Mouse (Mus musculus): ENCODE results near the gene Gdap2.
A peak's percentile ranks its signal among the peaks of the same experiment; 100 is the strongest.

The Gdap2 gene

GRCm38 (mm10) chr3:100162315-100163105 lies at the start of gene Gdap2, which contains the start of gene Wdr3:
Gene Gdap2, plus strand, starts transcription at chr3:100162381.
Gene Wdr3, minus strand, starts transcription at chr3:100162407.
- peak; percentile 99 for DNase-seq

GRCm38 (mm10) chr3:100118681-100119080 lies 43.5 kb upstream of the Gdap2 start:
- no peak for DNase-seq

GRCm38 (mm10) chr3:100121961-100122360 lies 40.2 kb upstream of the Gdap2 start:
- no peak for DNase-seq

GRCm38 (mm10) chr3:100122445-100122844 lies 39.7 kb upstream of the Gdap2 start:
- no peak for DNase-seq

GRCm38 (mm10) chr3:100160682-100161445 lies 1.3 kb upstream of the Gdap2 start:
- DNase-seq: no peak

GRCm38 (mm10) chr3:100161665-100162314 lies 391 bp upstream of the Gdap2 start:
- DNase-seq: peak; percentile 1

GRCm38 (mm10) chr3:100163556-100163955 lies 1.4 kb downstream of the Gdap2 start:
- no peak for DNase-seq

GRCm38 (mm10) chr3:100164991-100165390 lies 2.8 kb downstream of the Gdap2 start:
- no peak for DNase-seq

GRCm38 (mm10) chr3:100176031-100176430 lies 13.8 kb downstream of the Gdap2 start:
- no peak for DNase-seq

- DNase-seq: no peak
Observed at GRCm38 (mm10) chr3:100180471-100180870, 18.3 kb downstream of the Gdap2 start.

GRCm38 (mm10) chr3:100189444-100189843 lies 27.3 kb downstream of the Gdap2 start:
- DNase-seq: peak; percentile 82

GRCm38 (mm10) chr3:100189861-100190260 lies 27.7 kb downstream of the Gdap2 start:
- no peak for DNase-seq

- DNase-seq: peak; percentile 48
Observed at GRCm38 (mm10) chr3:100194210-100194609, 32.0 kb downstream of the Gdap2 start.

GRCm38 (mm10) chr3:100201554-100201953 lies 39.4 kb downstream of the Gdap2 start:
- DNase-seq: no peak

GRCm38 (mm10) chr3:100206973-100207372 lies 44.8 kb downstream of the Gdap2 start:
- DNase-seq: peak; percentile 46

- DNase-seq: no peak
Observed at GRCm38 (mm10) chr3:100215469-100215868, 53.3 kb downstream of the Gdap2 start.

- no peak for DNase-seq
Observed at GRCm38 (mm10) chr3:100225326-100225959, 63.3 kb downstream of the Gdap2 start.

- DNase-seq: no peak
Observed at GRCm38 (mm10) chr3:100227509-100227908, 65.3 kb downstream of the Gdap2 start.

GRCm38 (mm10) chr3:100228981-100229380 lies 66.8 kb downstream of the Gdap2 start:
- no peak for DNase-seq

- DNase-seq: no peak
Observed at GRCm38 (mm10) chr3:100236725-100237436, 74.7 kb downstream of the Gdap2 start.

GRCm38 (mm10) chr3:100242230-100242629 lies 80.0 kb downstream of the Gdap2 start:
- no peak for DNase-seq

GRCm38 (mm10) chr3:100246286-100246825 lies 84.2 kb downstream of the Gdap2 start:
- DNase-seq: no peak
